8 mouse cellular contexts compared by ENCODE assay signal in genomic region chr10:5634336-5634735, GRCm38 (mm10). TPM values are rescaled to one million over a fixed set of nuclear protein-coding genes. Genes with fewer than 3 reads are reported as not detected.
DNase-seq lines count a peak whose midpoint lies in the region; ATAC-seq lines count a peak whose summit lies in the region.

No protein-coding gene starts in this region.

- peak; percentile 72; the same call in 1 of the 2 replicates for ATAC-seq in hindbrain, embryonic 14.5 days (ENCODE audit: low FRiP score)
- ATAC-seq in lung, embryonic 16.5 days (ENCODE audit: low read depth), result 0 out of 2 replicates have a peak, but pooled peaks have one; percentile 17

- H3K27ac ChIP-seq in heart, embryonic 10.5 days, result no peak overlapping the region
- no peak overlapping the region for H3K27ac ChIP-seq in hindbrain, embryonic 14.5 days
- no peak overlapping the region for H3K27ac ChIP-seq in lung, embryonic 16.5 days (ENCODE audit: low read length)

- H3K27me3 ChIP-seq in heart, embryonic 10.5 days (ENCODE audit: insufficient read depth, poor library complexity, severe bottlenecking), result no peaks in the 10 kb centered on the region
- H3K27me3 ChIP-seq in hindbrain, embryonic 14.5 days (ENCODE audit: control insufficient read depth, insufficient read depth, low read length), result no peaks in the 10 kb centered on the region
- no peaks in the 10 kb centered on the region for H3K27me3 ChIP-seq in lung, embryonic 16.5 days (ENCODE audit: control insufficient read depth, insufficient read depth, low read depth, low read length)

- no peak overlapping the region for H3K4me2 ChIP-seq in hindbrain, embryonic 14.5 days (replicated peaks)
- no peak overlapping the region for H3K4me2 ChIP-seq in lung, embryonic 16.5 days (ENCODE audit: low read depth, low read length)

- no peaks in the 10 kb centered on the region for H3K4me1 ChIP-seq in heart, embryonic 10.5 days
- no peaks in the 10 kb centered on the region for H3K4me1 ChIP-seq in hindbrain, embryonic 14.5 days (replicated peaks; ENCODE audit: control insufficient read depth, insufficient read depth, low read length)
- no peaks in the 10 kb centered on the region for H3K4me1 ChIP-seq in lung, embryonic 16.5 days (replicated peaks; ENCODE audit: control insufficient read depth, insufficient read depth, low read length)

- no peaks in the 10 kb centered on the region for H3K9me3 ChIP-seq in heart, embryonic 10.5 days
- H3K9me3 ChIP-seq in hindbrain, embryonic 14.5 days (ENCODE audit: control insufficient read depth, low read length), result no peaks in the 10 kb centered on the region
- no peaks in the 10 kb centered on the region for H3K9me3 ChIP-seq in lung, embryonic 16.5 days (ENCODE audit: control insufficient read depth, low read length)

- 20% methylated on average over 1 of the region's 1 CpGs for WGBS in heart, embryonic 10.5 days
- WGBS in hindbrain, embryonic 14.5 days, result 46% methylated on average over 1 of the region's 1 CpGs
- 17% methylated on average over 1 of the region's 1 CpGs for WGBS in lung, embryonic 16.5 days

- H3K9ac ChIP-seq in hindbrain, embryonic 14.5 days, result no peak overlapping the region
- no peak overlapping the region for H3K9ac ChIP-seq in lung, embryonic 16.5 days (ENCODE audit: low read length)

- H3K4me3 ChIP-seq in heart, embryonic 10.5 days, result no peak overlapping the region
- H3K4me3 ChIP-seq in hindbrain, embryonic 14.5 days (replicated peaks; ENCODE audit: low read length), result no peak overlapping the region
- H3K4me3 ChIP-seq in lung, embryonic 16.5 days (ENCODE audit: low read length), result no peak overlapping the region

- peak; percentile 38 for DNase-seq in heart, adult 8-10 months (ENCODE audit: low spot score)
- no peak for DNase-seq in heart, embryonic 10.5 days (ENCODE audit: low spot score)
- peak; percentile 55 for DNase-seq in ES-CJ7 (ENCODE audit: low read depth, low spot score)
- peak; percentile 55 to 57 for DNase-seq in cerebellum, adult 18-20 months
- DNase-seq in hindbrain, embryonic 14.5 days (ENCODE audit: low spot score), result peak; percentile 65
- DNase-seq in right cerebral cortex, postnatal 4 days, result peak; percentile 42
- DNase-seq in thymus, postnatal 36 days, result no peak

- no peaks in the 10 kb centered on the region for H3K36me3 ChIP-seq in heart, embryonic 10.5 days
- no peaks in the 10 kb centered on the region for H3K36me3 ChIP-seq in hindbrain, embryonic 14.5 days (replicated peaks; ENCODE audit: control insufficient read depth, insufficient read depth)
- no peaks in the 10 kb centered on the region for H3K36me3 ChIP-seq in lung, embryonic 16.5 days (ENCODE audit: control insufficient read depth, insufficient read depth, low read length)

RNA-seq across cellular contexts. Expression of gene Vip, which starts 4.7 kb away (rescaled TPM):
- under 1 TPM in 1 of 4 experiments, not detected in 3; 0.19 TPM for total RNA-seq in heart, adult 8-10 months (2022)
- not detected in 2 replicates for polyA plus RNA-seq in heart, embryonic 10.5 days (2016; fragmentation: Nextera tagmentation; extraction: Ambion mirVana)
- polyA plus RNA-seq in hindbrain, embryonic 14.5 days (2014; fragmentation: Nextera tagmentation; extraction: Ambion mirVana), result 2.2 and 2.9 TPM in 2 replicates
- polyA plus RNA-seq in lung, embryonic 16.5 days (2015; fragmentation: Nextera tagmentation; extraction: Ambion mirVana), result 0.54 and 0.93 TPM in 2 replicates

RNA-seq across cellular contexts. Expression of gene Myct1, which starts 40.8 kb away (rescaled TPM):
- 10 to 100 TPM; 10.6 to 13.6 (median 11.7) TPM for total RNA-seq in heart, adult 8-10 months (2022)
- 2.0 and 3.5 TPM in 2 replicates for polyA plus RNA-seq in heart, embryonic 10.5 days (2016; fragmentation: Nextera tagmentation; extraction: Ambion mirVana)
- polyA plus RNA-seq in hindbrain, embryonic 14.5 days (2014; fragmentation: Nextera tagmentation; extraction: Ambion mirVana), result 1.3 and 1.6 TPM in 2 replicates
- polyA plus RNA-seq in lung, embryonic 16.5 days (2015; fragmentation: Nextera tagmentation; extraction: Ambion mirVana), result 11.1 and 11.5 TPM in 2 replicates

Comparison
In these comparisons a context has a peak if more than half of its experiments do, and no peak if none do; other contexts are left out.
1. DNase-seq: peak in heart, adult 8-10 months (single experiment), ES-CJ7 (single experiment), cerebellum, adult 18-20 months (2 of 2), hindbrain, embryonic 14.5 days (single experiment) and right cerebral cortex, postnatal 4 days (single experiment); none in heart, embryonic 10.5 days (single experiment) and thymus, postnatal 36 days (0 of 2).